Mouse (Mus musculus) common myeloid progenitor, adult 5-6 weeks (primary cell): ENCODE measurements at regions not wholly inside any gene's neighbourhood (a gene's known extent, or its start where the extent isn't known, plus 50 kb on each side); places are given as distances from the start of the nearest gene placed in this dataset.
A peak's percentile ranks its signal among the peaks of the same experiment; 100 is the strongest.

Source experiments
- ATAC-seq: replicated peaks from 2 replicates; pipeline ENCODE4 v1.8.0; 2016; ENCODE audit warnings: low read depth, mild to moderate bottlenecking, moderate TSS enrichment, inconsistent platforms; ENCODE audit not compliant: poor library complexity, severe bottlenecking

GRCm38 (mm10) chr9:90823574-90824280, 538.5 kb upstream of the Zic4 start:
- 0 out of 2 replicates have a peak, but pooled peaks have one; percentile 45 for ATAC-seq

DNA sequence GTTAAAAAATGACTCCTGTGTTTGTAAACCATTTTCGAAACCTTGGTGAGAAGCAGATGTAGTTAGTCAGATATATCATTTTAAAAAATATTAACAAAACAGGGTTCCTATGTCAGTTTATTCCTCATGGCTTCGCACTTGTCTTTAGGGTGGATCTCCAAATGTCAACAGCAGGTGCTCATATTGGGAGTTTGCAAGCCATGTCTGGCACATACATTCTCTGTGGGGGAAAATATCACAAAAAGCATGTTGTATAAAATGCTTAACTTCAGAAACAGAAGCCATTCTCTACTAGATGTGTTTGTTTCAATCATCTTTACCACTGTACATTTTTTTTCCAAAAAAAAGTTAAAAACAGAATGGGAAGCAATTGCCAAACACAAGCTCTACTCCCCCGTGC, 534.7 kb upstream of the Zic4 start:
- no peak for ATAC-seq

DNA sequence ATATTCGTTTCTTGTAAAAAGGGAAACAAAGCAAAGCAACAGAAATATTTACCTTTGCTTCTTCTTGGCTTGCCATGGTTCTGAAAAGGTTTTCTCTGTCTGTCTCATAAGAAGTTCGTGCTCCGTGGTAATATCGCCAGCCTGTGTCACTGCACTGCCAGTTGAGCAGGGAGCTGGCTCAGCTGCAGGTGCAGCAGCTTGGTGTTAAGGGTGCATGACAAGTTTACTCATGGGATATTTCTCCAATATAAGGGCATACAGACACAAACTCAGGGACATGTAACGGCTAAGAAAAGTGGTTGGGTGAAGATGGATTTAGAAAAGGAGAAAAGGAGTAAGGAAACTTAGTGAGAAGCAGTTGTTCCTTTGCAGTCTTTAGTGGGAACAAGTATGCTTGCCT, 533.5 kb upstream of the Zic4 start:
- no peak for ATAC-seq

GRCm38 (mm10) chr9:90830704-90831103, 531.5 kb upstream of the Zic4 start:
- ATAC-seq, result no peak

DNA sequence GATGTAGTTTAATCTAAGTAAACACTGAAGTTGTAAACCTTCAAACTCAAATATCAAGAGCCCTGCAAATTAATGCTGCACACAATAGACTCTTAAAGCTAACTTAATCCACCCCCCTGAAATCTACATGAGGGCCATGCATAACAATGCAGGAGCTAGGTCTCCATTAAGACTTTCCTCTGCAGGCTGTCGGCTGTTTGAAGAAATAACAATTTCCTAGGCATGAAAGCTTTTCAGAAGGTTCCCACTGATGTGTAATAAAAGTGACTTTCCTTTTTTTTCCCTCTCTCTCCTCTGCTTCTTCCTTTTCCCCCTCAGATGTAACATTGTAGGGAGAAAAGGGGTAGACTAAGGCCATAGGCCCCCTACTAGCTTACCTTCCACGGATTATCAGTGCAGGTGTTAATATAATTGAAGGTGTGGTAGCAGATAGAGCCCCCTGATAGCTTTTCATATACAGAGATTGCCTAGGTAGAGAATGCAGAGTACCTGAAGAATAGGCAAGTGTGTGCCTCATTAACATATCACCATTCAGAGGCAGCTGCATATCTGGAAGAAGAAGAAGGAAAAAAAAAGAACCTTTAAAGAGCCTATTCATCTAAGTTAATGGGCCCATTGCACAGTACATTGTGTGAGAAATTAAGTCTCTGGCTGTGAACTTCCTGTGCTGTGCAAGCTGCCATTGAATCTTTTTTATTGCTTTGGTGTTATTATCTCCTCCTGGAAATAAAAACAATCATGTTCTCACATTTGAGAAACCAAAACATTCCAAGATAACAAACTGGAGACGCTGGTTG, 528.3 kb upstream of the Zic4 start:
- no peak for ATAC-seq

DNA sequence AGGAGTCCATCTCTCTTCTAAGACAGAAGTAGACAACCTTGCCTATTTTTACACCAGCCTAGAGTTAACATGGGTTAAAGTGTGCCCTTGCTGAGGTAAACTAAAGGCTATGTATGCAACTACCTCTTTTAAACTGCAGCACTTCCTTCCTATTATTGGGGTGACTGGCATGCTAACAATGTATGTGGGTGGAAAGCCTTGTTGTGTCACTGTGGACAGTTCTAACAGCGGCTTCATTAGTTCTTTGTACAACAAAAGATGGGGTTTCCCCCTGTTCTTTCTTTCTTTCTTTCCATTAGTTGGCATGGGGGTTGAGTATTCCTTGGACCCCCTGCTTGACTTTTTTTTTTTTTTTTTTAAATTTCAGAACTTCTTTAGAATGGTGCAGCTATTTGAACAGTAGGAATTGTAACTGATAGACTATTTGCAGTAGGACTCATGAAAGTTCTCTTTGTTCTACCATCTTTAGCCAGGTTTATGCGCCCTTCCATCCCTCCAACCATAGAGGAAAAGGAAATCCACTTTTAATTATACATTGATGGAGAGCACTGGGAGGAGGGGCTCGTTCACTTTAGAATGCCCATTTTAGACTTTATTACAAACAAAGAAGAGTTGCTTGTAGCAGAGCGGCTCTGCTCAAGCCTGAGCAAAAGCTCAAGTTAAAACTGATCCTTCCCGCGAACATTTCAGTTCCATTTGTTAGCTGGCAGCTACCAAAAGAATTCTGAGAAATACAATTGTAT, 523.9 kb upstream of the Zic4 start:
- ATAC-seq, result no peak

DNA sequence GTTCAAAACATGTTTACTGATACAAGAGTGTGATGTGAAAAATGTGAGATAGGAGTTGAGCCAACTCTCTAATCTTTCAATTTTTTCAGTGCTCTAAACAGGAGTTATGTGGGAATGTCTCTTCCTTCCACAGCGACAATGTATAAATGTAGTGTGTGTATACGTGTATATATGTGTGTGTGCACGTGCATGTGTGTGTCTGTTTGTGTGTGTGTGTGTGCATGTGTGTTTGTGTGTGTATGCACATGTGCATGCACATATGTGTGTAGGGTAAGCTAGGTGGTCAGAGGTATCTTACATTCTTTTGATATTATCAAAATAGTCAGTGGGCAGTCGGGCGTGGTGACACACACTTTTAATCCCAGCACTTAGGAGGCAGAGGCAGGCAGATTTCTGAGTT, 511.2 kb upstream of the Zic4 start:
- ATAC-seq, result no peak

GRCm38 (mm10) chr9:90871636-90872035, 490.6 kb upstream of the Zic4 start:
- no peak for ATAC-seq

GRCm38 (mm10) chr9:90884467-90884866, 477.7 kb upstream of the Zic4 start:
- no peak for ATAC-seq

GRCm38 (mm10) chr9:90887405-90887804, 474.8 kb upstream of the Zic4 start:
- no peak for ATAC-seq

GRCm38 (mm10) chr9:90890801-90891200, 471.4 kb upstream of the Zic4 start:
- no peak for ATAC-seq

- ATAC-seq, result no peak
Observed at GRCm38 (mm10) chr9:90892816-90893215, 469.4 kb upstream of the Zic4 start.

DNA sequence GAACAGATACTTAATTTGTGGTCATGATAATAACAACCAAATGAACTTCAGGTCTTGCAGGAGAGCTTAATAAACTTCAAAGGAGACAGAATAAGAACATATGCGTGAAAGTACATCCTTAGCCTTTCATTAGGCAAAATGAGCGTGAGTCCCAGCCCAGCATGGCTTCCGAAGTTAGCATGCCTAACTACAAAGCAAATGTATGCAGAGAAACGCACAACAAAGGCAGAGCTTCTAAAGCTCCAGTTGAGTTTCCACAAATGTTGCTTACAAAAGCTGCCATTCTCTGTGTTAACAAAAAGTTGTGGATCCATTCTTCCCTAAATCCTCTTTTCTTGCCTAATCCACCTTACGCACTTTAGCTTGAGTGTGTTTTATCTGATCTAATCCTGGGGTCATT, 458.7 kb upstream of the Zic4 start:
- no peak for ATAC-seq

GRCm38 (mm10) chr9:90906106-90906505, 456.1 kb upstream of the Zic4 start:
- no peak for ATAC-seq

DNA sequence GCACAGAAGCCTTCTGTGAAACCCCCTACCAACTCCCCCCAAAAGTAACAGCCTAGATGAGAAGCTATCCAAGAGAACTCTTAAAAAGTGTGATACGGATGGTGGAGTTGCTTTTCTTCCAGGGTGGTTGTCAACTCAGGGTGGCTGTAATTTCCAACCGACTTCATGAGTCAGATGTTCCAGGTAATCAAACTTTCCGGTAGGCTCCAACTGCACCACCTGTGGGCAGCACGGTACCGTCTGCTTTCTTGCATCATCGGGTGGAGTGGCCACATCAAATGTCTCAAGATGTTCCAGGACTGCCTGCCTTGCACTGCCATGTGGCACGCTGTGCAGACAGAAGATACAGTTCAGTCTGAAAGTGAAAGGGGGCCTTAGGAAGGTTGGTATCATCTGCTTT, 455.5 kb upstream of the Zic4 start:
- no peak for ATAC-seq

DNA sequence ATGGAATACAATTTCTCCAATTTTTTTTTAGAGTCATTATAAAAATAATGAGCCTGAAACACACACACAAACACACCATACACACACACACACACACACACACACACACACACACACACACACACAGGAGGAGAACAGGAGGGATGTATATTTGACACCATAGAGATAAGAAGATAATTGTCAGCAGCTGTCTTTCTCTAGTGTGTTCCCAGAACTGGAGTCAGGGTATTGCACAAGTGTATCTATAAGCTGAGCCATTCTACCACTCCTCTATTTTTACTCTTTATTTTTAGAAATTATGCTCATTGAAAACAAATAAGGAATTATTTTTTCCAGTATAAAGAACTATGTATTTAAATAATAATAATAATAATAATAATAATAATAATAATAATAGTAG, 407.6 kb upstream of the Zic4 start:
- no peak for ATAC-seq

DNA sequence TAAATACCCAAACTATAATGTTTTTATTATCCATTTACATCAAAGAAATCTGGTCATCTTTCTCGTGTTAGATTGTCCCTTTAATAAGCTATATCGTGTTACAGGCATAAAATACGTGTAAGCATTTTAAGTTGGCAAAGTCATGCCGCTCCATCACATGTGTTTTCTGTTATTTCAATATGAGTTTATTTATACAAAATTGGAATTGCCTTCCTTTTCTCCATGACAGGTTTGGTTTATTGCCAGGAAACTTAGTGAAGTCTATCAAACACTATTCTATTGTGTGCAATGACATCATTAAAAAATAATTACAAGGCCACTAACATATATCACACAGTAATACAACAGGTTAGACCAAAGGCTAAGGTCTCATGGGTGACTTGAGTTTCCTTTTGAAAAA, 400.8 kb upstream of the Zic4 start:
- ATAC-seq, result no peak

GRCm38 (mm10) chr9:90964043-90964442, 398.2 kb upstream of the Zic4 start:
- ATAC-seq, result no peak

DNA sequence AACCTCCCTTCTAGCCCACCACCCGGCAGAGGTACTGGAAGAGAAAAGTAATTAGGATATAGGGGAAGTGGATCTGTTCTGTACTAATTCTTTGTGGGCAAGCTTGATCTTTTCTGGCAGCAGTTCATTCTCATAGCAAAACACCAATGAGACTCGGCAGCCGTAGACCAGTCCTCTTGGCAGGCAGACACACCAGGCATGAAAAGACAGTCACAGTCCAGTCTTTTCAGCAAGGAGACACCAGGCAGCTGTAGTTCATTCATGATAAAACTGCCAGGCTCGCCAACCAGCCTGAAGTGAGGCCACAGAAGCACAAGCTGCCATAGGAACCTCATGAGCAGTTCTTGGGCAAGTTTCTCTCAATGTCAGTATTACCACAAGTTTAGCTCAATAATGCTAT, 383.5 kb upstream of the Zic4 start:
- ATAC-seq, result no peak

- no peak for ATAC-seq
Observed at GRCm38 (mm10) chr9:90980023-90980802, 382.0 kb upstream of the Zic4 start.
